Mouse (Mus musculus) testis, adult 2 months (tissue): ENCODE measurements around the gene Tatdn3.

Source experiments
- CTCF ChIP-seq: fragments of 200-500 bp; IDR thresholded peaks from 2 replicates; pipeline ENCODE4 v1.5.1; 2012; ENCODE audit warnings: low read depth, mild to moderate bottlenecking, inconsistent platforms, low read length, moderate library complexity; ENCODE audit not compliant: control insufficient read depth, insufficient read depth, insufficient replicate concordance
- POLR2A ChIP-seq: fragments of 200-500 bp; IDR thresholded peaks from 2 replicates; pipeline ENCODE4 v1.6.1; 2012; ENCODE audit warnings: low read depth, mild to moderate bottlenecking, inconsistent platforms, low read length, moderate library complexity; ENCODE audit not compliant: control insufficient read depth

DNA sequence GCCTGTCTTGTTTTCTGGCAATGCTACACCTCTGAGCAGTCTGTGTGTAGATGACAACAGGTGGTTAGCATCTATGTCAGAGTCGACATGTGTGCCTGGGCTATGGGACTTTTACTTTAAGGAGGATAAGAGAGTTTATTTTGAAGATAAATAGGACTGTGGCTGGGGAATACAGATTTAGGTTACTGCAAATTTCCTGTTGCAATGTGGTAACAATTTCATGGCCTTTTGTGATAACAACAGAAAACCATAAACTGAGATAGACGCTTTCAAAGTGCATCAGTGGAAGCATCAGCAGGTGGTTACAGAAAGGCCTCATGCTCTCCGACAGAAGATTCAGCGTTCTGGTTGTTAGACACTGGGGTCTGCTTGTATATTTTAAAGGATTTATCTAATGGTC lies 10.8 kb upstream of the Tatdn3 start:
- TF ChIP-seq POLR2A, result no peak
- no peak for TF ChIP-seq CTCF
